Mouse (Mus musculus): ENCODE data around the gene Ift74. TPM values are rescaled to one million over a fixed set of nuclear protein-coding genes. Genes with fewer than 3 reads are reported as not detected.

Gene Ift74
- polyA plus RNA-seq, 1 experiment from 2014 or later, result 20.9 TPM

GRCm38 (mm10) chr4:94715166-94715565, 100.9 kb downstream of the Ift74 start:
- no peaks in the 10 kb centered on the region for H3K4me1 ChIP-seq (ENCODE audit: control insufficient read depth, insufficient read depth, low read length)
- H3K27ac ChIP-seq (ENCODE audit: low read length), result no peak overlapping the region
- no peaks in the 10 kb centered on the region for H3K36me3 ChIP-seq (ENCODE audit: control insufficient read depth, insufficient read depth, low read length)
- WGBS, result 44% methylated on average over 6 of the region's 6 CpGs
- no peak overlapping the region for H3K4me2 ChIP-seq (ENCODE audit: low read depth, low read length)
- no peaks in the 10 kb centered on the region for H3K27me3 ChIP-seq (ENCODE audit: control insufficient read depth, insufficient read depth, low read length)
- H3K4me3 ChIP-seq (replicated peaks; ENCODE audit: low read length), result no peak overlapping the region
- no peak for ATAC-seq (ENCODE audit: insufficient read depth, low FRiP score)
- no peaks in the 10 kb centered on the region for H3K9me3 ChIP-seq (replicated peaks; ENCODE audit: control insufficient read depth, low read length)
- H3K9ac ChIP-seq (ENCODE audit: low read length), result no peak overlapping the region

- Histone ChIP-seq H3K9me3 (replicated peaks; ENCODE audit: control insufficient read depth, low read length) (no peaks in the 10 kb centered on the region), H3K27ac (ENCODE audit: low read length) (no peak overlapping the region), H3K9ac (ENCODE audit: low read length) (no peak overlapping the region), H3K4me3 (replicated peaks; ENCODE audit: low read length) (no peak overlapping the region), H3K27me3 (ENCODE audit: control insufficient read depth, insufficient read depth, low read length) (no peaks in the 10 kb centered on the region), H3K4me1 (ENCODE audit: control insufficient read depth, insufficient read depth, low read length) (no peaks in the 10 kb centered on the region), H3K4me2 (ENCODE audit: low read depth, low read length) (no peak overlapping the region), H3K36me3 (ENCODE audit: control insufficient read depth, insufficient read depth, low read length) (no peaks in the 10 kb centered on the region)
- ATAC-seq (ENCODE audit: insufficient read depth, low FRiP score), result no peak
- WGBS, result 59% methylated on average over 4 of the region's 4 CpGs
Measured at GRCm38 (mm10) chr4:94725799-94726198, 111.5 kb downstream of the Ift74 start.

- H3K9ac ChIP-seq (ENCODE audit: low read length), result no peak overlapping the region
- 0 out of 2 replicates have a peak, but pooled peaks cover under 1% of the 10 kb centered on the region for H3K4me1 ChIP-seq (ENCODE audit: control insufficient read depth, insufficient read depth, low read length)
- H3K36me3 ChIP-seq (ENCODE audit: control insufficient read depth, insufficient read depth, low read length), result no peaks in the 10 kb centered on the region
- no peaks in the 10 kb centered on the region for H3K27me3 ChIP-seq (ENCODE audit: control insufficient read depth, insufficient read depth, low read length)
- H3K27ac ChIP-seq (ENCODE audit: low read length), result no peak overlapping the region
- H3K4me3 ChIP-seq (replicated peaks; ENCODE audit: low read length), result no peak overlapping the region
- H3K9me3 ChIP-seq (replicated peaks; ENCODE audit: control insufficient read depth, low read length), result no peaks in the 10 kb centered on the region
- no peak overlapping the region for H3K4me2 ChIP-seq (ENCODE audit: low read depth, low read length)
- ATAC-seq (ENCODE audit: insufficient read depth, low FRiP score), result no peak
Measured at GRCm38 (mm10) chr4:94732721-94733120, 118.4 kb downstream of the Ift74 start.

- WGBS, result 57% methylated on average over 5 of the region's 5 CpGs
Measured at GRCm38 (mm10) chr4:94737326-94738295, 123.3 kb downstream of the Ift74 start.

GRCm38 (mm10) chr4:94738838-94739731, 124.8 kb downstream of the Ift74 start, which contains the start of gene Tek:
Gene Tek (plus strand): TSS chr4:94739289.
- peak within 1 kb of the TSS; percentile 29 for H3K4me3 ChIP-seq (replicated peaks; ENCODE audit: low read length)
- peak within 1 kb of the TSS; percentile 39 for H3K4me2 ChIP-seq (ENCODE audit: low read depth, low read length)
- no peaks in the 10 kb centered on the region for H3K9me3 ChIP-seq (replicated peaks; ENCODE audit: control insufficient read depth, low read length)
- H3K27ac ChIP-seq (ENCODE audit: low read length), result peak within 1 kb of the TSS; percentile 39; the same call in 1 of the 2 replicates
- peaks cover 9% of the 10 kb centered on the region; the same call in 1 of the 2 replicates for H3K4me1 ChIP-seq (ENCODE audit: control insufficient read depth, insufficient read depth, low read length)
- H3K36me3 ChIP-seq (ENCODE audit: control insufficient read depth, insufficient read depth, low read length), result no peaks in the 10 kb centered on the region
- H3K27me3 ChIP-seq (ENCODE audit: control insufficient read depth, insufficient read depth, low read length), result no peaks in the 10 kb centered on the region
- no peak for ATAC-seq (ENCODE audit: insufficient read depth, low FRiP score)
- WGBS, result 35% methylated on average over 16 of the region's 16 CpGs
- peak within 1 kb of the TSS; percentile 40; the same call in 1 of the 2 replicates for H3K9ac ChIP-seq (ENCODE audit: low read length)

More at GRCm38 (mm10) chr4:94737326-94738295, 123.3 kb downstream of the Ift74 start:
- Histone ChIP-seq H3K4me3 (replicated peaks; ENCODE audit: low read length) (no peak overlapping the region), H3K9me3 (replicated peaks; ENCODE audit: control insufficient read depth, low read length) (no peaks in the 10 kb centered on the region), H3K9ac (ENCODE audit: low read length) (no peak overlapping the region), H3K27me3 (ENCODE audit: control insufficient read depth, insufficient read depth, low read length) (no peaks in the 10 kb centered on the region), H3K4me2 (ENCODE audit: low read depth, low read length) (no peak overlapping the region), H3K4me1 (ENCODE audit: control insufficient read depth, insufficient read depth, low read length) (peaks cover 9% of the 10 kb centered on the region; the same call in 1 of the 2 replicates), H3K36me3 (ENCODE audit: control insufficient read depth, insufficient read depth, low read length) (no peaks in the 10 kb centered on the region), H3K27ac (ENCODE audit: low read length) (no peak overlapping the region)
- no peak for ATAC-seq (ENCODE audit: insufficient read depth, low FRiP score)

- 79% methylated on average over 1 of the region's 1 CpGs for WGBS
- Histone ChIP-seq H3K27me3 (ENCODE audit: control insufficient read depth, insufficient read depth, low read length) (no peaks in the 10 kb centered on the region), H3K4me2 (ENCODE audit: low read depth, low read length) (no peak overlapping the region), H3K9ac (ENCODE audit: low read length) (no peak overlapping the region), H3K36me3 (ENCODE audit: control insufficient read depth, insufficient read depth, low read length) (no peaks in the 10 kb centered on the region), H3K4me1 (ENCODE audit: control insufficient read depth, insufficient read depth, low read length) (peaks cover 12% of the 10 kb centered on the region), H3K9me3 (replicated peaks; ENCODE audit: control insufficient read depth, low read length) (no peaks in the 10 kb centered on the region), H3K27ac (ENCODE audit: low read length) (no peak overlapping the region), H3K4me3 (replicated peaks; ENCODE audit: low read length) (no peak overlapping the region)
- ATAC-seq (ENCODE audit: insufficient read depth, low FRiP score), result no peak
Measured at GRCm38 (mm10) chr4:94741824-94742223, 127.5 kb downstream of the Ift74 start.

MicroRNA genes within 50 kb of the gene (microRNA counts, 519-probe panel; counts per million panel counts)
- microRNA mmu-miR-872, result 2,874 counts per million, percentile 66 among the panel's probes with 10 or more counts

Small RNA genes within 50 kb of the gene (microRNA-seq; reads per million reads assigned to microRNA genes)
- gene Mir872, result 2,246 reads per million, percentile 85 among the genes with 10 or more reads in this experiment

Other genes starting within 250 kb of the Ift74 start
- not detected in 2 replicates for gene Gm10306, start 57.9 kb upstream of the Ift74 start, polyA plus RNA-seq (2015; fragmentation: Nextera tagmentation; extraction: Ambion mirVana)
- gene Caap1, start 57.7 kb upstream of the Ift74 start, polyA plus RNA-seq (2015; fragmentation: Nextera tagmentation; extraction: Ambion mirVana), result 13.2 TPM in 2 replicates
- gene Plaa, start 11.2 kb upstream of the Ift74 start, polyA plus RNA-seq (2015; fragmentation: Nextera tagmentation; extraction: Ambion mirVana), result 47.4 and 55.6 TPM in 2 replicates
- gene Lrrc19, start 35.7 kb downstream of the Ift74 start, polyA plus RNA-seq (2015; fragmentation: Nextera tagmentation; extraction: Ambion mirVana), result 1.0 and 1.7 TPM in 2 replicates
- 15.2 and 15.9 TPM in 2 replicates for gene Tek, start 124.8 kb downstream of the Ift74 start, polyA plus RNA-seq (2015; fragmentation: Nextera tagmentation; extraction: Ambion mirVana)

Measured in stomach, embryonic 16.5 days (tissue).